In genomic region chrX:134609472-134609871, GRCm38 (mm10) we compare ENCODE assay signal across 7 mouse cellular contexts. TPM values are rescaled to one million over a fixed set of nuclear protein-coding genes. Genes with fewer than 3 reads are reported as not detected.
DNase-seq lines count a peak whose midpoint lies in the region; ATAC-seq and TF ChIP-seq lines count a peak whose summit lies in the region.

No protein-coding gene starts in this region.

- no peak overlapping the region for H3K9ac ChIP-seq in kidney, embryonic 14.5 days (ENCODE audit: low read depth, low read length)
- no peak overlapping the region for H3K9ac ChIP-seq in MEL (ENCODE audit: control insufficient read depth, low read depth, low read length, poor library complexity, severe bottlenecking)
- no peak overlapping the region for H3K9ac ChIP-seq in hindbrain, embryonic 12.5 days

- H3K4me3 ChIP-seq in kidney, embryonic 14.5 days (ENCODE audit: low read length), result no peak overlapping the region
- H3K4me3 ChIP-seq in MEL (ENCODE audit: control insufficient read depth in 1 of 2, insufficient read depth in 1 of 2, low read depth in 2 of 2, low read length in 2 of 2), result no peak overlapping the region
- H3K4me3 ChIP-seq in hindbrain, embryonic 12.5 days, result no peak overlapping the region

- TF ChIP-seq RAD21 in MEL (IDR thresholded peaks at IDR 0.05; ENCODE audit: low read depth, low read length), result peak; percentile 88

- H3K4me1 ChIP-seq in kidney, embryonic 14.5 days (ENCODE audit: control insufficient read depth, insufficient read depth, low read length), result no peaks in the 10 kb centered on the region
- peaks cover 5 to 15% of the 10 kb centered on the region in 2 experiments for H3K4me1 ChIP-seq in MEL (ENCODE audit: control insufficient read depth in 1 of 2, insufficient read depth in 2 of 2, low read length in 2 of 2)
- no peaks in the 10 kb centered on the region for H3K4me1 ChIP-seq in hindbrain, embryonic 12.5 days

- H3K27me3 ChIP-seq in kidney, embryonic 14.5 days (ENCODE audit: control insufficient read depth, insufficient read depth, low read length), result no peaks in the 10 kb centered on the region
- H3K27me3 ChIP-seq in MEL (ENCODE audit: control insufficient read depth in 1 of 2, insufficient read depth in 2 of 2, low read length in 2 of 2), result no peaks in the 10 kb centered on the region
- no peaks in the 10 kb centered on the region for H3K27me3 ChIP-seq in hindbrain, embryonic 12.5 days

- 40% methylated on average over 4 of the region's 4 CpGs for WGBS in kidney, embryonic 14.5 days
- 38% methylated on average over 4 of the region's 4 CpGs for WGBS in hindbrain, embryonic 12.5 days

- no peaks in the 10 kb centered on the region for H3K36me3 ChIP-seq in kidney, embryonic 14.5 days (ENCODE audit: control insufficient read depth, insufficient read depth, low read length)
- H3K36me3 ChIP-seq in MEL (ENCODE audit: control insufficient read depth in 1 of 2, insufficient read depth in 2 of 2, low read length in 2 of 2), result peaks cover 1 to 15% of the 10 kb centered on the region in 2 experiments; a peak in 3 of 4 replicates
- H3K36me3 ChIP-seq in hindbrain, embryonic 12.5 days, result no peaks in the 10 kb centered on the region

- DNase-seq in kidney, adult 18-20 months, result peak; percentile 9
- DNase-seq in CD4-positive helper T cell, adult 2 months (ENCODE audit: low read depth, low spot score), result peak; percentile 57
- DNase-seq in MEL (ENCODE audit: low read depth, low spot score), result peak; percentile 85
- DNase-seq in kidney, postnatal 36 days, result peak; percentile 16 to 17
- DNase-seq in urinary bladder, postnatal 10 days (ENCODE audit: low spot score), result no peak

- no peak for TF ChIP-seq EP300 in MEL (IDR thresholded peaks at IDR 0.05; ENCODE audit: low read depth in 1 of 2, low read length in 2 of 2)

- TF ChIP-seq CTCF in MEL (IDR thresholded peaks at IDR 0.05 in 2 of 3, conservative IDR thresholded peaks at IDR 0.05 in 1 of 3; ENCODE audit: control insufficient read depth in 1 of 3, insufficient read depth in 1 of 3, low read depth in 2 of 3, low read length in 3 of 3, poor library complexity in 1 of 3, severe bottlenecking in 1 of 3), result peak; percentile 31 to 85 (median 74); a peak in 5 of 6 replicates

- H3K4me2 ChIP-seq in kidney, embryonic 14.5 days (replicated peaks; ENCODE audit: low read depth, low read length), result no peak overlapping the region
- no peak overlapping the region for H3K4me2 ChIP-seq in hindbrain, embryonic 12.5 days (replicated peaks)

- no peak for ATAC-seq in kidney, embryonic 14.5 days (ENCODE audit: low FRiP score, low TSS enrichment)
- no peak for ATAC-seq in hindbrain, embryonic 12.5 days (ENCODE audit: low FRiP score)

- no peaks in the 10 kb centered on the region for H3K9me3 ChIP-seq in kidney, embryonic 14.5 days (ENCODE audit: control insufficient read depth, low read length)
- H3K9me3 ChIP-seq in MEL (replicated peaks; ENCODE audit: insufficient read depth, low read length), result no peaks in the 10 kb centered on the region
- H3K9me3 ChIP-seq in hindbrain, embryonic 12.5 days (replicated peaks), result no peaks in the 10 kb centered on the region

- H3K79me2 ChIP-seq in MEL (ENCODE audit: control insufficient read depth, insufficient read depth, low read length, poor library complexity), result peaks cover 2% of the 10 kb centered on the region

- no peak overlapping the region for H3K27ac ChIP-seq in kidney, embryonic 14.5 days (ENCODE audit: low read depth, low read length)
- no peak overlapping the region for H3K27ac ChIP-seq in MEL (ENCODE audit: control insufficient read depth, low read depth, low read length)
- H3K27ac ChIP-seq in hindbrain, embryonic 12.5 days, result no peak overlapping the region

- no peak for TF ChIP-seq POLR2A in MEL (IDR thresholded peaks at IDR 0.05; ENCODE audit: control insufficient read depth in 1 of 2, insufficient read depth in 1 of 2, low read depth in 1 of 2, low read length in 2 of 2, poor library complexity in 1 of 2)

TF ChIP-seq in MEL, 35 proteins besides CTCF, POLR2A, EP300 and RAD21:
- TF ChIP-seq ELF1 (IDR thresholded peaks at IDR 0.05; ENCODE audit: low read depth, low read length) (no peak), TBP (IDR thresholded peaks at IDR 0.05; ENCODE audit: low read depth, low read length) (no peak), ZC3H11A (IDR thresholded peaks at IDR 0.05; ENCODE audit: low read depth, low read length) (peak; percentile 49; the same call in 1 of the 2 replicates), SIN3A (IDR thresholded peaks at IDR 0.05; ENCODE audit: low read length) (peak; percentile 59; the same call in 1 of the 2 replicates), SMC3 (IDR thresholded peaks at IDR 0.05; ENCODE audit: low read depth, low read length) (peak; percentile 76), ZNF384 (IDR thresholded peaks at IDR 0.05; ENCODE audit: low read depth, low read length) (no peak)

RNA-seq across cellular contexts. Expression of gene Hnrnph2, which starts 8.5 kb away (rescaled TPM):
- polyA plus RNA-seq in kidney, embryonic 14.5 days (2014; fragmentation: Nextera tagmentation; extraction: Ambion mirVana), result 91.6 and 99.6 TPM in 2 replicates
- total RNA-seq in MEL (2012; rRNA removed), result 127 and 134 TPM in 2 replicates
- 100 to 1,000 TPM; 200 to 295 TPM for polyA plus RNA-seq in MEL (2012; ENCODE audit: insufficient read depth in 1 of 2, insufficient read length in 2 of 2, low read depth in 1 of 2, low replicate concordance in 2 of 2, missing spikeins in 1 of 2)
- 177 and 186 TPM in 2 replicates for polyA plus RNA-seq in hindbrain, embryonic 12.5 days (2016; fragmentation: Nextera tagmentation; extraction: Ambion mirVana)

RNA-seq across cellular contexts. Expression of gene Gla, which starts 8.5 kb away (rescaled TPM):
- polyA plus RNA-seq in kidney, embryonic 14.5 days (2014; fragmentation: Nextera tagmentation; extraction: Ambion mirVana), result 5.0 and 6.3 TPM in 2 replicates
- 10.0 and 10.2 TPM in 2 replicates for total RNA-seq in MEL (2012; rRNA removed)
- 10 to 100 TPM in 1 of 2 experiments, not detected in 1; 17.0 TPM for polyA plus RNA-seq in MEL (2012; ENCODE audit: insufficient read depth in 1 of 2, insufficient read length in 2 of 2, low read depth in 1 of 2, low replicate concordance in 2 of 2, missing spikeins in 1 of 2)
- 3.7 and 4.8 TPM in 2 replicates for polyA plus RNA-seq in hindbrain, embryonic 12.5 days (2016; fragmentation: Nextera tagmentation; extraction: Ambion mirVana)

RNA-seq across cellular contexts. Expression of gene Rpl36a, which starts 24.0 kb away (rescaled TPM):
- polyA plus RNA-seq in kidney, embryonic 14.5 days (2014; fragmentation: Nextera tagmentation; extraction: Ambion mirVana), result 515 and 711 TPM in 2 replicates
- 6,735 and 6,935 TPM in 2 replicates for total RNA-seq in MEL (2012; rRNA removed)
- 1,000 to 10,000 TPM in 1 of 2 experiments, not detected in 1; 1,673 TPM for polyA plus RNA-seq in MEL (2012; ENCODE audit: insufficient read depth in 1 of 2, insufficient read length in 2 of 2, low read depth in 1 of 2, low replicate concordance in 2 of 2, missing spikeins in 1 of 2)
- 236 and 276 TPM in 2 replicates for polyA plus RNA-seq in hindbrain, embryonic 12.5 days (2016; fragmentation: Nextera tagmentation; extraction: Ambion mirVana)

RNA-seq across cellular contexts. Expression of gene Btk, which starts 26.1 kb away (rescaled TPM):
- 0.31 and 0.41 TPM in 2 replicates for polyA plus RNA-seq in kidney, embryonic 14.5 days (2014; fragmentation: Nextera tagmentation; extraction: Ambion mirVana)
- 134 and 137 TPM in 2 replicates for total RNA-seq in MEL (2012; rRNA removed)
- polyA plus RNA-seq in MEL (2012; ENCODE audit: insufficient read depth in 1 of 2, insufficient read length in 2 of 2, low read depth in 1 of 2, low replicate concordance in 2 of 2, missing spikeins in 1 of 2), result 100 to 1,000 TPM; 291 to 327 TPM
- polyA plus RNA-seq in hindbrain, embryonic 12.5 days (2016; fragmentation: Nextera tagmentation; extraction: Ambion mirVana), result 0.76 and 0.85 TPM in 2 replicates
